Mouse (Mus musculus) cerebellum, adult 2 months (tissue): ENCODE results near the gene Col4a2.

Source experiments
- CTCF ChIP-seq: fragments of 200-500 bp; IDR thresholded peaks from 2 replicates; pipeline ENCODE4 v1.5.1; 2011; ENCODE audit warnings: low read depth, mild to moderate bottlenecking, control low read depth, low read length, moderate library complexity, borderline replicate concordance; ENCODE audit not compliant: insufficient read depth
- POLR2A ChIP-seq: fragments of 200-500 bp; IDR thresholded peaks from 2 replicates; pipeline ENCODE4 v1.6.1; 2011; ENCODE audit warnings: low read length, control low read depth, borderline replicate concordance; ENCODE audit not compliant: insufficient read depth

- no peak for TF ChIP-seq CTCF
- no peak for TF ChIP-seq POLR2A
These were observed 105.2 kb downstream of the Col4a2 start for GRCm38 (mm10) chr8:11417762-11418161.
